Mouse (Mus musculus) stomach, embryonic 14.5 days (tissue): ENCODE measurements around the gene Mfge8. TPM values are rescaled to one million over a fixed set of nuclear protein-coding genes. Genes with fewer than 3 reads are reported as not detected.

Experiments
- ATAC-seq: fragments of 200-750 bp; cut with Nextera tagmentation; 2 replicates; pipeline ENCODE4 v1.8.0; 2017; ENCODE audit warnings: low read depth, moderate TSS enrichment; ENCODE audit not compliant: insufficient number of reproducible peaks, insufficient read depth, low FRiP score
- H3K27ac ChIP-seq: fragments of 300-500 bp; sonication (generic); 2 replicates; pipeline ENCODE4 v1.5.1; 2014; ENCODE audit warnings: mild to moderate bottlenecking, low read length, moderate library complexity, mixed read lengths
- H3K27me3 ChIP-seq: fragments of 300-500 bp; sonication (generic); 2 replicates; pipeline ENCODE4 v1.6.1; 2014; ENCODE audit warnings: low read length, control low read depth, mixed read lengths; ENCODE audit not compliant: control insufficient read depth, insufficient read depth
- H3K36me3 ChIP-seq: fragments of 300-500 bp; sonication (generic); 2 replicates; pipeline ENCODE4 v1.6.1; 2014; ENCODE audit warnings: mild to moderate bottlenecking, control low read depth, low read length, moderate library complexity, mixed read lengths; ENCODE audit not compliant: control insufficient read depth, insufficient read depth
- H3K4me1 ChIP-seq: fragments of 300-500 bp; sonication (generic); 2 replicates; pipeline ENCODE4 v1.6.1; 2014; ENCODE audit warnings: low read length, control low read depth, mixed read lengths; ENCODE audit not compliant: control insufficient read depth, insufficient read depth
- H3K4me2 ChIP-seq: fragments of 300-500 bp; sonication (generic); replicated peaks from 2 replicates; pipeline ENCODE4 v1.6.1; 2014; ENCODE audit warnings: low read depth, low read length, control low read depth
- H3K4me3 ChIP-seq: fragments of 300-500 bp; sonication (generic); 2 replicates; pipeline ENCODE4 v1.5.1; 2014; ENCODE audit warnings: low read depth, low read length, control low read depth
- H3K9ac ChIP-seq: fragments of 300-500 bp; sonication (generic); replicated peaks from 2 replicates; pipeline ENCODE4 v1.6.1; 2014; ENCODE audit warnings: low read depth, mild to moderate bottlenecking, control low read depth, low read length, moderate library complexity, mixed read lengths
- H3K9me3 ChIP-seq: fragments of 300-500 bp; sonication (generic); 2 replicates; pipeline ENCODE4 v1.6.1; 2016; ENCODE audit warnings: low read depth, low read length, control low read depth; ENCODE audit not compliant: control insufficient read depth
- WGBS: fragments of 180-500 bp; shearing (Covaris S2); extraction: QIAGEN DNeasy Blood & Tissue Kit; methylation state at CpG from one replicate; pipeline ENCODE4 v1.1.7; 2014; 5-methylcytosine and 5-hydroxymethylcytosine counted together
- polyA plus RNA-seq: library from polyadenylated mRNA; unstranded; fragments of >200 nt; fragmentation: Nextera tagmentation; extraction: Ambion mirVana; gene quantifications from 2 replicates; pipeline ENCODE4 v1.2.1, GENCODE M21; 2014

The Mfge8 gene
- polyA plus RNA-seq, 1 experiment from 2014 or later = 273 TPM

DNA sequence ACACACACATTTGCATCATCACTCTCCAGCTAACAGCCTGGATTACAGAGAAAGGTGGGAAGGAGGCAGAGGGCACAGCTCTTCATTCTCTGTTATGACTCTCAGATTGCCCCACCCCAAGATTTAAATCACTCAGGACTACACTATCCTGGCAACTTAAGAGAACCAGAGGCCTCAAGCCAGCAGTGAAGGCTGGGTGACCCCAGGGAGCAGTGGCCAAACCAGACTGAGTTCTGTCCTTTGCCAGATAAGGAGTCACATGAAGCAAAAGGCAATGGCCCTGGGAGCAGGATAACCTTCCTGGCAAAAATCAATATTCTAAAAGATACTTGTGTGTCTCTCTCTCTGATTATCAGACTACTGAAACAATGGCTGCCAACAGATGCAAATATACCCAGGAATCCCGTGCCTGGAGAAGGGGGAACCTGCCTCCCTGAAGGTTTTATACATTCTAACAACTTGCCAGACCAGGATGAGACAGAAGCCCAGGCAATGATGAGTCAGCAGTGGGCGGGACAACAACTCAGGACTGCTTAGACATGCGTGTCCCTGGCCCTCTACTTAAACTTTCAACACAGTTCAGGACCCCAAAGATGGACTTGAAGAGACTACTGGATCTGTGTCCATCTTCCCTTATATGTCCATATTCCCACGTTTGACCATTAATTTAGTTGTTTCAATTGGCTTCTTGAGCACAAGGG, 8.8 kb downstream of the Mfge8 start:
- H3K36me3 ChIP-seq = peaks cover 38% of the 10 kb centered on the region

DNA sequence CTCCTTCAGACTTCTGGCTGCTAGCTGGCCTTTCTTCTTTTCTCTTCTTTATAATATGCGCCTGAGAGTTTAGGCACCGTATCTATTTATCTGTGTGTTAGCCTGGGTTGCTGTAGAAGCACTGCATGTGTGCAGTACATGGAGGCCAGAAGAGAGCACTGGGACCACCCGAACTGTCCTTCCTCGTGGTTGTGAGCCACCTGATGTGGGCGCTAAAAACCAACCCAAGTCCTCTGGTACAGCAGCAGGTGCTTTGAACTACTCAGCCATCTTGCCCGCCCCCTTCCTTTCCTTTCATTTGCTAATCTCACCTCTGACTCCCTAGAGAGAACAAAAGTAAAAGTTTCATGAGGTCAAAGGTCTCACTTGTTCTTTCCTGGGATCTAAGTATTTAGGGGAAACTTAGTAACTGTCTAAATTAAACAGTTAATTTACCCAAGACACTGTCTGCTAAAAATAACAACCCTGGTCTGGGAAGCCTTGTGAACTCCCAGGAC, 9.5 kb downstream of the Mfge8 start:
- no peak overlapping the region for H3K4me3 ChIP-seq
- no peak for ATAC-seq
- no peaks in the 10 kb centered on the region for H3K4me1 ChIP-seq
- H3K36me3 ChIP-seq = peaks cover 35% of the 10 kb centered on the region
- H3K9ac ChIP-seq = no peak overlapping the region
- no peaks in the 10 kb centered on the region for H3K9me3 ChIP-seq
- no peak overlapping the region for H3K27ac ChIP-seq
- WGBS = 68% methylated on average over 6 of the region's 6 CpGs
- no peak overlapping the region for H3K4me2 ChIP-seq
- no peaks in the 10 kb centered on the region for H3K27me3 ChIP-seq

More for the DNA sequence above, 8.8 kb downstream of the Mfge8 start:
- ATAC-seq = no peak
- Histone ChIP-seq H3K27ac (no peak overlapping the region), H3K4me3 (no peak overlapping the region), H3K4me2 (no peak overlapping the region), H3K4me1 (no peaks in the 10 kb centered on the region), H3K9ac (no peak overlapping the region), H3K27me3 (no peaks in the 10 kb centered on the region), H3K9me3 (no peaks in the 10 kb centered on the region)
- 61% methylated on average over 4 of the region's 4 CpGs for WGBS

- H3K36me3 ChIP-seq = peaks cover 18% of the 10 kb centered on the region
- whole genome bisulfite sequencing = 19% methylated on average over 6 of the region's 6 CpGs
- ATAC-seq = no peak
- no peak overlapping the region for H3K4me2 ChIP-seq
- no peak overlapping the region for H3K4me3 ChIP-seq
- no peak overlapping the region for H3K9ac ChIP-seq
- H3K4me1 ChIP-seq = 0 out of 2 replicates have a peak, but pooled peaks cover 11% of the 10 kb centered on the region
- H3K27ac ChIP-seq = no peak overlapping the region
- no peaks in the 10 kb centered on the region for H3K27me3 ChIP-seq
- no peaks in the 10 kb centered on the region for H3K9me3 ChIP-seq
These were observed 15.5 kb downstream of the Mfge8 start for GRCm38 (mm10) chr7:79133391-79133790.

- no peak within 1 kb of the TSS; the same call in 1 of the 2 replicates for H3K9ac ChIP-seq
- no peak; the same call in 1 of the 2 replicates for ATAC-seq
- H3K36me3 ChIP-seq = peaks cover 12% of the 10 kb centered on the region; the same call in 1 of the 2 replicates
- no peaks in the 10 kb centered on the region for H3K9me3 ChIP-seq
- WGBS = 4% methylated on average over 19 of the region's 19 CpGs
- peak within 1 kb of the TSS; percentile 53 for H3K4me2 ChIP-seq
- H3K4me1 ChIP-seq = 0 out of 2 replicates have a peak, but pooled peaks cover 11% of the 10 kb centered on the region
- no peaks in the 10 kb centered on the region for H3K27me3 ChIP-seq
- no peak within 1 kb of the TSS for H3K27ac ChIP-seq
- peak within 1 kb of the TSS; percentile 31 for H3K4me3 ChIP-seq
These were observed 17.9 kb downstream of the Mfge8 start, which contains the start of gene Hapln3 for GRCm38 (mm10) chr7:79130843-79131444. TSS of gene Hapln3 (minus strand) at chr7:79131018.

DNA sequence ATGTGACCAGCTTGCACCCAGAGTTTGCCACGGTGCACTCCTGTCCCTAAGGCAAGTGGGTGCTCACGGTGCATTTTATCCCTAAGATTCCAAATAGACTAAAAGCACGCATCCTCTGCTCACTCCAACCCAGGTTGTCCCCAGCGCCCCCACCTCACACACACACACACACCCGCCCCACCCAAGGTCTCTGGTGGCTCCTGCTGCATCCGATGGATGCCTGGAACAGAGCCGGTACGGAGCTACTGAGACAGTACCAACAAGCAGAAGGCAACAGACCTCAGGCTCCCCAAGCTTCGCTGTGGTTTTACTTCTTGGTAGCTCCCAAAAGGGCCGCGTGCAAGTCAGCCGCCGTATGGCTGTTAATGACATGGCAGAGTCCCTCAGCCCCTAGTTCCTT, 18.5 kb downstream of the Mfge8 start:
- Histone ChIP-seq H3K9ac (no peak overlapping the region), H3K4me2 (peak overlapping the region; percentile 53), H3K9me3 (no peaks in the 10 kb centered on the region), H3K4me1 (0 out of 2 replicates have a peak, but pooled peaks cover 11% of the 10 kb centered on the region), H3K4me3 (peak overlapping the region; percentile 31), H3K36me3 (peaks cover 7% of the 10 kb centered on the region; the same call in 1 of the 2 replicates), H3K27me3 (no peaks in the 10 kb centered on the region), H3K27ac (no peak overlapping the region)
- WGBS = 11% methylated on average over 13 of the region's 13 CpGs
- ATAC-seq = no peak

DNA sequence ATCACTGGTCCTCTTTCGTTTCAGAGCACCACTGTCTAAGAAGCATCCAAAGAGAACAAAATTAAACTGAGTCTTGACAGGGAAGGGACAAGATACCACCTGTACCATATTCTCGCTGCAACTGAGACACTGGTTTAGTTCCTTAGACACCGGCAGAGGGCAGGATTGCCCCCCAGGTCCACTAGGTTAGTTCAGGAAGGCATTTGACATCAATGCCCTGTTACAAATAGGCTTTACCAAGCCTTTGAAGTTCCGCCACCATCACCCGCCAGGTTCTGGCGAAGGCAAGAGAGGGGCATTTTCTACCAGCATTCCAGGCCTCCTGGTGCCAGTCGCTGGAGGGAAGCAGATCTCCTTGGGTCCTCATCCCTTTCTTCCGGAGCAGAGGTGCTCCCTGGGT, 19.0 kb downstream of the Mfge8 start:
- Histone ChIP-seq H3K9me3 (no peaks in the 10 kb centered on the region), H3K36me3 (peaks cover 6% of the 10 kb centered on the region; the same call in 1 of the 2 replicates), H3K9ac (no peak overlapping the region), H3K4me1 (0 out of 2 replicates have a peak, but pooled peaks cover 11% of the 10 kb centered on the region), H3K4me3 (peak overlapping the region; percentile 31; the same call in 1 of the 2 replicates), H3K27ac (no peak overlapping the region), H3K4me2 (peak overlapping the region; percentile 53), H3K27me3 (no peaks in the 10 kb centered on the region)
- ATAC-seq = no peak
- WGBS = 17% methylated on average over 8 of the region's 8 CpGs

DNA sequence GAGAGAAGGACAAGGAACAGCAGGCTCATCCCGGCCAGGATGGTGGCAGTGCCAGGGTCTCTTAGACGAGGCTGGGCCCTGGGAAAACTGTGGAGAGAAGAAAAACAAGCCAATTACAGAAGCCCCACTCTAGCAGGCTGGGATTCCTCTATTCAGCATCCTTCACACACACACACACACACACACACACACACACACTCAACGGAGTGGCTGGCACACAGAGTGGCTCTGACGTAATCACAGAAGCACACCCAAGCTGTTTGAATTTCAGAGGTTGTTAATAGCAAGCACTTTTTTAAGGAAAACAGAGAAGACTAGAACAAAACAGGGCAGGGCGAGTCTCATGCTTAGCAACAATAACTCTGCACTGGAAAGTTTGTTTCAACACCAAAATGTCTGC, 25.4 kb downstream of the Mfge8 start:
- H3K9ac ChIP-seq = no peak overlapping the region
- H3K4me1 ChIP-seq = no peaks in the 10 kb centered on the region
- H3K27me3 ChIP-seq = no peaks in the 10 kb centered on the region
- H3K36me3 ChIP-seq = no peaks in the 10 kb centered on the region
- no peak overlapping the region for H3K4me3 ChIP-seq
- WGBS = 74% methylated on average over 5 of the region's 5 CpGs
- ATAC-seq = no peak
- H3K9me3 ChIP-seq = no peaks in the 10 kb centered on the region
- no peak overlapping the region for H3K4me2 ChIP-seq
- no peak overlapping the region for H3K27ac ChIP-seq

DNA sequence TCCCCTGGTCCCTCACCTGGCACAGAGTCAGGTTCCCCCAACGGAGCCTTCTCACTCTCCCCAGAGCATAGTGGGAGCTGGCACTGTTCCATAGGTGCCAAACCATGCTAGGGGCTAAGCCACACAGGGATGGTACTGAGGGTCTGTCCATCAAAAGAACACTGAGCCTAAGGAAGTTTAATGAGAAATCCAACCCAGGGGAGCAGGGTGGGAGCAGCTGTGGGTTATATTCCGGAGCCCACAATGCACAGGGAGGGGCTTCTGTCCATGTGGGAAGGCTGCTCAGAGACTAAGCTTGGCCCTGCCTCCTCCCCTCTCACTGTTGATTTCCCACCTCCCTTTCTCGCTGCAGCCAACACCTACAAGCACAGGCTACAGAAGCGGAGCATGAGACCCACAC, 35.0 kb downstream of the Mfge8 start:
- Histone ChIP-seq H3K27me3 (no peaks in the 10 kb centered on the region), H3K4me3 (no peak overlapping the region), H3K4me2 (no peak overlapping the region), H3K27ac (no peak overlapping the region), H3K36me3 (no peaks in the 10 kb centered on the region), H3K9me3 (no peaks in the 10 kb centered on the region), H3K9ac (no peak overlapping the region), H3K4me1 (no peaks in the 10 kb centered on the region)
- ATAC-seq = no peak
- WGBS = 46% methylated on average over 4 of the region's 4 CpGs
